Mouse (Mus musculus) G1E (cell line): ENCODE results near the gene Mettl24.

Experiments used
- CTCF ChIP-seq: IDR thresholded peaks from 2 replicates; pipeline ENCODE4 v1.5.1; 2012; ENCODE audit warnings: low read depth, low read length, inconsistent platforms, mixed read lengths
- GATA2 ChIP-seq: IDR thresholded peaks from 2 replicates; pipeline ENCODE4 v1.6.1; 2012; ENCODE audit warnings: low read depth, low read length, inconsistent platforms, borderline replicate concordance
- POLR2AphosphoS5 ChIP-seq: IDR thresholded peaks from 2 replicates; pipeline ENCODE4 v1.6.1; 2012; ENCODE audit warnings: low read depth, low read length, inconsistent platforms; ENCODE audit not compliant: insufficient replicate concordance

GRCm38 (mm10) chr10:40711127-40711526 is 28.0 kb downstream of the Mettl24 start:
- TF ChIP-seq CTCF: no peak
- TF ChIP-seq GATA2: no peak
- no peak for TF ChIP-seq POLR2AphosphoS5
